Mouse (Mus musculus): ENCODE results near the gene Syngr1.
A peak's percentile ranks its signal among the peaks of the same experiment; 100 is the strongest.

The Syngr1 gene

DNA sequence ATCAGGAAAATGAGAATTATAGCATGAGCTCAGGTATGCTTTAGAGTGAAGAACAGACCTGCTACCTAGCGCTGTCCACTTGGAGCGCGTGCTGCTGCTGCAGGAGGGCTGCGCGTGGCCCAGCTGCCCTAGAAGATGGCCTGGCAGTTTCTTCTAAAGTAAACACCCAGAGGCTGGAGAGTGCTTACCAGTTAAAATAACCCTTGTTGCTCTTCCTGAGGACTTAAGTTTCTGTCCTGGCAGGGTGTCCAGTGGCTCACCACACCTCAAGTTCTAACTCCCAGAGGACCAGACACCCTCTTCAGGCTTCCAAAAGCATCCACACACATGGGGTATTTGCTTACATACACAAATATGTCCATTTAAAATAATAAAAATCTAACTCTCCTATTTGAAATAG, 54.3 kb downstream of the Syngr1 start:
- no peak for DNase-seq (ENCODE audit: low spot score in 2 of 2)

DNA sequence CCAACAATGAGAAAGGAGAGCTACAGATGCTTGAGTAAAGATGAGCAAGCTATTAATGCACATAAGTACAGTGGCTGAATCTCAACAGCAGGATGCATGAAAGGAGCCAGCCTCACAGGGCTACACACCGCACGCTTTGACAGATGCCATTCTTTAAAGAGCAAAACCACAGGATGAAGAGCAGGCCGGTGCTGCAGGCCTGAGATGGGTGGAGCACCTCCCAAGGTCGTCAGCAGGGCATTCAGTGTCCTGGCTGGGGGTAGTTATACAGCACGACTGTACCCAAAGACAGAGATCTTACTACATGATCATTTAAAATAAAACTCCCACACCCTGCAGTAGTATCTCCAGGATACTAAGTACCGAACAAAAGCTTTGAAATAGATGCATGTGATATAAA, 55.0 kb downstream of the Syngr1 start:
- DNase-seq (ENCODE audit: low spot score in 2 of 2): no peak

DNA sequence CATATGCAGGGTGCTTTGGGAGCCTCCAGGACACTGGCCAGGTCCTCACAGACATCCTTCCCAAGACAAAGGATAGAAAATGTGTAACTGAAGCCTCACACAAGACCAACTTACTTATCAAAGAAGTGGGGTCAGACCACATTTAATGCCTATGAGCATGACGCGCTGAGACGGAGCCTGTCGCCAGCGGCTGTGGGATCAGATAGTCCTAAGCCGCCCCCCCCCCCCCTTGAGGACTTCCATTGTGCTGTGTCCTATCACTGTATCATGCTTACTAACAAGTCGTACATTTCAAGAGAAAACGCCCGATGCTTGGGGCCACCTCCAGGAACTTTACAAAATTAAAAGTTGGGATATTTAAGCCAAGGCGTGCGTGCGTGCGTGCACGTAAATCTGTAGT, 56.0 kb downstream of the Syngr1 start:
- DNase-seq (ENCODE audit: low spot score in 2 of 2): no peak

DNA sequence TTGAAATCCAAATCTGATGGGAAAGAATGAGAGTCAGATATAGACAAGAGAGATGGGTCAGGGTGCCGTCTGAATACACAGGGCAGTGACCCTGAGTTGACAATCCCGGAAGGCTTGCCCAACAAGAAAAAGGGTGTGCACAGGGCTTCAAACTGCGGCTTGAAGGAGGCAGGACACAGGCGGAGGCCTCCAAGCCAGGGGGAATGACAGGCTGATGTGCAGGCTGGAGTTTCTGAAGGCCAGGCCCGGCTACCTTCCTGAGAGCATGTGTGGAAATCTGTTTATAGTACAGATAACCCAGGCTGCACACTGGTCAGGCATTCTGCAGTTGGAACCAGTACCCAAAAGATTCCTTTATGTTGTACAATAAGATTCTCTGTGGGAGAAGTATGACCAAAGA, 56.4 kb downstream of the Syngr1 start:
- DNase-seq (ENCODE audit: low spot score in 2 of 2): no peak

DNA sequence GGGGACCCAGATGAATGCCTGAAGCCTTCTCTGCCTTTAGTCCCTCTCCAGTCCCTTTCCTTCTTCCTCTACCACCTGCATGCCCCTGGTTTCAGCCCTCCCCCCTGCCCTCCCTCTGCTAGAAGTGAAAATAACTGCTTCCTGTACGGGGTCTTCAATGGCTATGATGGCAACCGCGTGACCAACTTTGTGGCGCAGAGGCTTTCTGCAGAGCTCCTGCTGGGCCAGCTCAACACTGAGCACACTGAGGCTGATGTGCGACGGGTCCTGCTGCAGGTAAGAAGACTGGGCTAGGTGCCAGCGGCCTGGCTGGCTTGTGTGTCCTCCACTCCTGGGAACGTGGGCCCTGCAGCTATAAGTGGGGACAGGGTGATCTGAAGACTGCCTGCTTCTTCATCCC, 57.4 kb downstream of the Syngr1 start:
- no peak for DNase-seq (ENCODE audit: low spot score in 2 of 2)

DNA sequence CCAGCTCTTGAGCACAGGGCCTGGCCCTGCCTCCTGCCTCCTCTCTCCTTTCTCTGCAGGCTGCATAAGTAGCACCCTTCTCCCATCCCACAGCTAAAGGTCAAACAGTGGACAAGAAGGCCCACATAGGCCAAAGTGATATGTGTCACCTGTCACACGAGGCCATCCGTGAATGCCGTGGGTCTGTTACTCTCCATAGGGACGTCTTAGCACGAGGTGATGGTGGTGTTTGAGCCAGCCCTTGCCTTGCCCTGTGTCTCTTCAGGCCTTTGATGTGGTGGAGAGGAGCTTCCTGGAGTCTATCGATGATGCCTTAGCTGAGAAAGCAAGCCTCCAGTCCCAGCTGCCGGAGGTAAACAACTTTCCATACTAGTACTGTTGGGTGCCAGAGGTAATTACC, 58.4 kb downstream of the Syngr1 start:
- DNase-seq (ENCODE audit: low spot score in 2 of 2): no peak

DNA sequence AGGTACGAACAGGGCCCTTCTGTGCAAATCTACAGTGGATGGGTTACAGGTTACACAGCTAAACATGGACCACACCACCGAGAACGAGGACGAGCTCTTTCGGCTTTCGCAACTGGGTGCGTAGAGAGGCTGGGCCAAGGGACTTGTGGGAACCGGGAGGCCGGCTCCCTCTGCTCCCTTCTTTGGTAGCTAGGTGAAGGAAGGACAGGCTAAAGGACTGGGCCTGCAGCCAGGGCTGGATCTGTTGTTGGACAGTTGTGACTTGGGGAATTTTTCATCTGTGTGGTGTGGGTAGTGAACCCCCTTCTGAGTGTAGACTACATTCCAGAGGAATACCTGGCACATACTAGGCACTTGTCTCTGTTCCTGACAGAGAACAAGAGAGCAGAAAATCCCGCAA, 61.5 kb downstream of the Syngr1 start:
- no peak for DNase-seq (ENCODE audit: low spot score in 2 of 2)

DNA sequence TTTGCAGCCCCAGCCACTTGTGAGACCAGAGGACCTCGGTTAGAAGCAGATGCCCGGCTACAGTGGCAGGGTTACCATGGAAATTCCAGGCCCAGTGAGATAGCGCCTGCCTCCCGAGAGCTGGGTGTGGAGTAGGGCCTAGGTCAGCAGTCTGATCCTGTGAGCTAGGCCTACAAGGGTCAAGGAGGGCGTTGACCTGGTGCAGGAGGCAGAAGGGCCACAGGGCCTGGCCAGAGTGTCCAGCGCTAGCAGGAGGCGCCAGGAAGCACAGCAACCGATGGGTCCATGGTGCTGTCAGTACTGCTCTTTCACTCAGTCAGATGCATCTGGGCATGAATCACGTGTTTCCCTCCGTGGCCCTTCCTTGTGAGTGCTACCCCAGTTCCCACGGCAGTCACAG, 62.6 kb downstream of the Syngr1 start:
- no peak for DNase-seq (ENCODE audit: low spot score in 2 of 2)

DNA sequence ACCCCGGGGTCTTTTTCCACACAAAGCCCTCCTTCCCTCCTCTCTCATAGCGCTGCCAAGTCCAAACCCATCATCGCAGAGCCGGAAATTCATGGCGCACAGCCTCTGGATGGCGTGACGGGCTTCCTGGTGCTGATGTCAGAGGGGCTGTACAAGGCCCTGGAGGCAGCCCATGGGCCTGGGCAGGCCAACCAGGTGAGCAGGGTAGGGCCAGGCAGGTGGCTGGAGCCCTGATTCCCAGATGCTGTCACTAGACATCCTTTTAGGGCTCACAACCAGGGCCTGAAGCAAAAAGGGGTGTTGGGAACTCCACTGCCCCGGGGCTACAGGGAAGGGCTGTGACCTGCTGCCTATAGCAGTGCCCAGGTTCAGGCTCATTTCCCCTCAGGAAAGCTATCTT, 64.6 kb downstream of the Syngr1 start:
- no peak for DNase-seq (ENCODE audit: low spot score in 2 of 2)

DNA sequence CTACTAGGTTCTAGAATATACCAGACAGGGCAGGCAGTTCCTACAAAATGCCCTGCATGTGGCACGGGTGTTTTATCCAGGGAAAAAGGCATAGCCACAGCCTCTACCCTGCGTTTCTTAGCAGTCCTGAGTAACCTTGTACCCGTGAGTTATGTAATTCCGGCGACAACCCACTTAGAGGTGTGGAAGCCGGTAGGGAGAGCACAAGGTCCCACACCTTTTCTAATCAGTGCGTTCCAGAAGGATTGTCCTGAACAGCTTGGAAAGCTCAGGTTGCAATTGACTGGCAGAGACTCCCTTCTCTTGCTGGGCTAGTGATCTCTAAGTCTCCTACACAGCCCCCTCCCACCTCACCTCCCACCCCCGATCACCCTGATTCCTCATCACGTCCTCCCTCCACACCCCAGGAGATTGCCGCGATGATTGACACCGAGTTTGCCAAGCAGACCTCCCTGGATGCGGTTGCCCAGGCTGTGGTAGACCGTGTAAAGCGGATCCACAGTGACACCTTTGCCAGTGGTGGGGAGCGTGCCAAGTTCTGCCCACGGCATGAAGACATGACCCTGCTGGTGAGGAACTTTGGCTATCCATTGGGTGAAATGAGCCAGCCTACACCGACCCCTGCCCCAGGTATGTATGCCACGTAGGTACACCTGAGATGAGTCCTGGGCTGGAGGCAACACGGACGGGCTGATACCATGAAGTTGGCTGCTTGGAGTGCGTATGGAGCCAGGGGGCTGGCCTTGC, 66.2 kb downstream of the Syngr1 start:
- DNase-seq (ENCODE audit: low spot score in 2 of 2): no peak

DNA sequence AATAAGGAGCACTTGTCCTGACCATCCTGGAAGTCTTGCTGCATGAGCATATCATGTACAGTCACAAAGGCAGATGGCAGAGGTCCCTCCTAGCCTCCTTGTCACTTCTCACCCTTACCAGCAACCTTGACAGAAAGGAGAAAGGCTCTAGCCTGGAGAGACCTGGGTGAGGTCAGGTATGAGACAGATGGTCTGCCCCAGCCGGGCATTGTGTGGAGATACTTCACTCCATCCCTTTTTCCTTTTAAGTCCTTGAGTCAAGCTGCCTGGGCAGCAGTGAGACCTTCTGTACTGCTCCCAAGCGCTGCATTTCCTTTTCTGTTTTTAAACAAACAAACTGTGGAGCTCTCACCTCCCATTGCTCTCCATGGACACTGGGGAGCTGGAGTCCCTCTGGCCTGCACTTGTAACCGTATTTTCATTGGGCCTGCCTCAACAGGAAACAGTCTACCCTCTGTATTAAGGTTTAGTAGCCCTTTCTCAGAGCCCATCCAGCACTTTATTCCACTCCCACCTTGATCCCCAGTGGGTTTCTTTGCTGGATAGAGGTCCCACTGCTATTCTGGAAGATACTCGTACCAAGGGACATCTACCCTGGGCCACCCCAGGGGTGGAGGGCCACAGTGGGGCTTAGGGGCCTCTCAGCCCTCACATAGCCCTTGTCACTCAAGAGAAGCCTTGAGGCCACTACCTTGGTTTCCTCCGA, 67.0 kb downstream of the Syngr1 start:
- no peak for DNase-seq (ENCODE audit: low spot score in 2 of 2)

DNA sequence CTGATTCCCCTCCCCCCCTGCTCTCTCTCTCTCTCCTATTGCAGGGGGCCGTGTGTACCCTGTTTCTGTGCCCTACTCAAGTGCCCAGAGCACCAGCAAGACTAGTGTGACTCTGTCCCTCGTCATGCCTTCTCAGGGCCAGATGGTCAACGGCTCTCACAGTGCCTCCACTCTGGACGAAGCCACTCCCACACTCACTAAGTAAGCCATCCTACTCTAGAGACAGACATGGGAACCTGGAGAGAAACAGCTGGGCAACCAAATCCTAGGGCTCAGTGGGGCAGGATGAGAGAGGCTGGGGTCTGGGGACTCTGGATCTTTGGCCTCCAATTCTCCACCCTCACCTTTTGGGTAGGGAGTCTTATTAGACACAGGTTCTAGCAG, 67.6 kb downstream of the Syngr1 start:
- DNase-seq (ENCODE audit: low spot score in 2 of 2): no peak

DNA sequence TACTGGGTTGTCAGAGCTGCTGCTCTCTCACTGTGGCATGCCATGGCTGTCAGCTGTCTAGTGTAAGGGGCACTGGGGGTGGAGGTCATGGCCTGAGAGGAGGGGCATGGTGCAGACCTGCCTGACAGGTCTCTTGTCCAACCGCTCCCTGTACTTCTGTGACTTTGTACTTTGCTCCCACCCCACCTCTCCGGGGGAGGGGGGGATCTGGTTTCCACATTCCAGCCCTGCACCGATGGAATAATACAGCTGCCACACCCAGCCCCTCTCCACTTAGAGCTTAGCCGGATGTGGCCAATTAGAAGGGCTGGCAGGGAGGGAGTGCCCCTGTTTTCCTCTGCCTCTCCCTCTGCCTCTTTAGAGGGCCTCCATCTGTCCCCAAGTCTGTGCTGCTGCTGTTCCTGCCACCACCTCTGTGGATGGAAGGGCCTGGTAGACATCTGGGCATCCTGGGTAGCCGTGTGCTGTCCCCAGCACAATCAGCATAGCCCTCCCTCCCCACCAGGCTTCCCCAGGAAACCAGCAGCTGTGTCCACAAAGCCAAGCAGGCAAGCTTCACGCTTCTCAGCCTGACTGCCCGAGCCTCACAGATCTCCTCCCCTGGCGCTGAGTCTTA, 68.3 kb downstream of the Syngr1 start:
- DNase-seq (ENCODE audit: low spot score in 2 of 2): peak in 1 of 2 experiments; percentile 55

DNA sequence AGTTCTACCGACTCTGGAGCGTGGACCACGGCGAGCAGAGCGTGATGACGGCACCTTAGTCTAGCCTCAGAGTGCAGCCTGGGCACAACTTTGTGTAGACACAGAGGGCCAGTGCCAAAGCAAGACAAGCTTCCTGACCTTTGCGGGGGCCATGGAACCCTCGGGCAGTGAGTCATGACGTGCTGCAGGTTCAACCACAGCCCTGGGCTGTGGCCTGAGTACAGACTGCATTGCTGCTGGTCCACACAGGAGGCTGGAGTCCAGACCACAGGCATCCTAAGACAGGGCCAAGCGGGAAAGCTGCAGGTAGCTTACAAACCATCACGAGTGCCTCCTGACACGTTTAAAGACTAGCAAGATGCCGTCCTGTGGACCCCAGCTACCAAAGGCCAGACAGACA, 69.1 kb downstream of the Syngr1 start:
- DNase-seq (ENCODE audit: low spot score in 2 of 2): no peak

DNA sequence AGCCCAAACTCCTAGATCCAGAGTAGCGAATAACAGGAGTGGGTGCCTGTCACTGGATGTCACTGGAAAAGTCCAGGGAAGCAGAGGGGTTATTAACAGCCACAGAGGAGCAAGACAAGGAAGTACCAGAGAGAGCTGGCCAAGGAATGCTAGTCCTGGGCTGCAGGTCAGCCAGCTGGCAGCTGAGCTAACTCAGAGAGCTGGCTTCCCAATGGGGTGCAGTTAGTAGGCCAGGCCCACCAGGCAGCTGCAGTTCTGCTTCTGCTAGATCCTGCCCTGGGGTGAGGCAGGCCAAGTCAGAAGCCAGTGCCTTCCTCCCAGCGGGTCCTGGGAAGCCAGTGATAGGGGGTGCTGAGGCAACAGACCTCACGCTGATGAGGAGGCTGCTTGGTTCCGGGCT, 69.6 kb downstream of the Syngr1 start:
- DNase-seq (ENCODE audit: low spot score in 2 of 2): no peak

DNA sequence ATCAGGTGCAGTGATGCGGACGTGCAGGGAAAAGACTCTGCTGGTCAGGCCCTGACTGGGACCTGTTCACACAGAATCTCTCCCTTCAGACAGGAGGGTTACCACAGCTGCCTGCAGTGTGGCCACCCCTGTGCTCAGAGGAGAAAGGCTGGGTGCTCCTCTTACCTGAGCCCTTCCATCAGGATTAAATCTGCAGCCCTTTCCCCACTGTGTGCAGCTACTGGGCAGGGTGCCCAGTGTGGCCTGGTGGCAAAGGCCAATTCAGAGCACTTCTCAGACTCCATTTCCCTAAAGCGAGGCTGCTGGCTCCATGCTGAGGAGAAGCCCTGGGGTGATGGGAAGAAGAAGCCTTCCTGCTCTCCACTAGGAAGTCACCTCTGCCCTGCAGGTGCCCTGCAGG, 70.1 kb downstream of the Syngr1 start:
- no peak for DNase-seq (ENCODE audit: low spot score in 2 of 2)

DNA sequence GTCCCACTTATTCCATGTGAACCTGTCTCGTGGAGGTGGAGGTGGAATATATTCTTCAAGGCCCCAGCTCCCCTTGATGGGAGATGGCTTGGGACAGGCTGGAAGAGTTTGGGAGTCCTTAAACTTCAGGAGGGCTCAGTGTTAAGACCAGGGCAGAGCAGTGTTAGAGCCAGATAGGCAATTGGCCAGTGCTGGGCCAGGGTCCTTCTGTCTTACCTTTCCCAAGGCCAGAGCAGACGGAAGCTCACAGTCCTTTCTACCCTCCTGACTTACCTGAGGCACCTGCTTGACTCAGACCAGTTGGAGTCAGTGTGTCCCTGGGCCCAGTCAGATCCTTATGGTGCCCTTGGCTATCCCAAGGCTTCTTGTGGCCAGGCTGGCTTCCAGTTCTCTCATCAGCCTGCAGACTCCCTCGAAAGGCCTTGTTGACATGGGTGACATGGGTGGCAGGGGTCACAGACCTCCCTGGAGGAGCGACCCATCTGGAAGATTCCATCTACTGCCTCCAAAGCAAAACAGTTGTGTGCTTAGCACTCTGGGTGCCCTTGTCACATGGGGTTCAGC, 71.3 kb downstream of the Syngr1 start:
- DNase-seq (ENCODE audit: low spot score in 2 of 2): no peak

DNA sequence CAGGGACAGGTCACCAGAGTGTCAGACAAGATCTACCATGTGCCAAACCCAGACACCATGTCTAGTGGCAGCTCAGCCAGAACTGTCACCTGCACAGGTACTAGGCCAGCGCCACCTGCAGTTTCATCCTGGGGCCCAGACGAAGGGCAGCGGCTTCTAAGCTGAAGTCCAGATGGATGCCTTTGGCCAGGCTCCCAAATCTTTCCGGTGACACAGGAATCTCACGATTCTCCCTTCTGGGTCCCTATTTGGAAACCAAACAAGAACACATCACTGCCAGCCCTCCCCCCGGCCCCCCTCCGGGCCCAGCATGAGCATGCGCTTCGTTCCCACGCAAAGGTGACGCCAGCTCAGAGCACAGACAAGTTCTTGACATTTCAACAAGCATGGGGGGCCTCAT, 72.1 kb downstream of the Syngr1 start:
- DNase-seq (ENCODE audit: low spot score in 2 of 2): no peak

DNA sequence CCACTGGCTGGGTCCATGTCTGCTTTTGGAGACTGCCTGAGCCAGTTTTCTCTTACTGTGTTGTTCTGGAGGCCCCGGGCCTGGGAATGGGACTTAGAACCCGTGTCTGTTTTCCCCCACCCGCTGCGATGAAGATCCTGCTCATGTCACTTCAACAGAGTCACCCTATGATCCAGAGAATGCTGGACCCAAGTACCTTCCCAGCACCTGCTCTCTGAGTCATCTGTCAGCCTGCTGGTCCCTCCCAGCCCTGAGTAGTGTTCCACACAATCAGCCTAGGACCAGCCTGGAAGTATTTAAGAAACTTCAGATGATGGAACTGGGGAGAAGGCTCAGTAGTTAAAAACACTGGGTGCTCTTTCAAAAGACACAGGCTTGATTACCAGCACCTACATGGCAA, 72.6 kb downstream of the Syngr1 start:
- no peak for DNase-seq (ENCODE audit: low spot score in 2 of 2)

DNA sequence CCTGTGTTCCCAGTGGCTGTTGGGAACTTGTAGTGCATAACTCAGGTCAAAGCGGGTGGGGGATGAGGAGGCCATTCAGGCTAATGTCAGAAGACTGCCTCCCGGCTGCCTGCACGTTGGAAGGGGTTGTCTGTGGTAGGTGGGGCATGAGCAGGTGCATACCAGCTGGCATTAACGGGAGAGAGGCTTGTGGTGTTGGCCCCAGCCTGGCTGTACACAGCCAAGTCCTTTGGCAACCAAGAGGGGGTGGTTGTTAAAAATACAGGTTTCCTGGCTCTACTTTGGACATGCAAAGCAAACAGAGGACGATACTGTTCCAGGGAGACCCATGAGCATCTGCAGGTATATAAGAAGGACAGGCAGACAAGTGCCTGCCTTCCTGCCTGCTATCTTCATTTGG, 74.3 kb downstream of the Syngr1 start:
- DNase-seq (ENCODE audit: low spot score in 2 of 2): no peak
